Mouse (Mus musculus) limb, embryonic 11.5 days (tissue): Measurements from ENCODE around the gene Preb. TPM values are rescaled to one million over a fixed set of nuclear protein-coding genes. Genes with fewer than 3 reads are reported as not detected.

Source experiments
- ATAC-seq: fragments of 200-750 bp; cut with Nextera tagmentation; 2 replicates; pipeline ENCODE4 v1.8.0; 2017; ENCODE audit warnings: low read depth; ENCODE audit not compliant: insufficient number of reproducible peaks, low FRiP score, low TSS enrichment
- DNase-seq: peaks from one replicate; pipeline ENCODE4 v3.0.0-alpha.2; 2015; ENCODE audit warnings: low spot score
- H3K27ac ChIP-seq: fragments of 300-500 bp; sonication (generic); replicated peaks from 2 replicates; pipeline ENCODE4 v1.5.1; 2014; ENCODE audit warnings: low read depth, mild to moderate bottlenecking, low read length
- H3K27me3 ChIP-seq: fragments of 300-500 bp; sonication (generic); 2 replicates; pipeline ENCODE4 v1.6.1; 2014; ENCODE audit warnings: mild to moderate bottlenecking, low read length, mixed read lengths; ENCODE audit not compliant: control insufficient read depth, insufficient read depth
- H3K36me3 ChIP-seq: fragments of 300-500 bp; sonication (generic); 2 replicates; pipeline ENCODE4 v1.6.1; 2014; ENCODE audit warnings: mild to moderate bottlenecking, low read length, moderate library complexity, mixed read lengths; ENCODE audit not compliant: control insufficient read depth, insufficient read depth
- H3K4me1 ChIP-seq: fragments of 300-500 bp; sonication (generic); 2 replicates; pipeline ENCODE4 v1.6.1; 2014; ENCODE audit warnings: low read length, mixed read lengths; ENCODE audit not compliant: control insufficient read depth, insufficient read depth
- H3K4me2 ChIP-seq: fragments of 300-500 bp; sonication (generic); 2 replicates; pipeline ENCODE4 v1.6.1; 2014; ENCODE audit warnings: low read depth, mild to moderate bottlenecking, moderate library complexity; ENCODE audit not compliant: severe bottlenecking
- H3K4me3 ChIP-seq: fragments of 300-500 bp; sonication (generic); 2 replicates; pipeline ENCODE4 v1.5.1; 2014; ENCODE audit warnings: low read depth, low read length
- H3K9ac ChIP-seq: fragments of 300-500 bp; sonication (generic); 2 replicates; pipeline ENCODE4 v1.6.1; 2014; ENCODE audit warnings: mild to moderate bottlenecking, low read length
- H3K9me3 ChIP-seq: fragments of 300-500 bp; sonication (generic); 2 replicates; pipeline ENCODE4 v1.6.1; 2016; ENCODE audit warnings: low read length; ENCODE audit not compliant: control insufficient read depth
- WGBS: fragments of 180-500 bp; shearing (Covaris S2); extraction: QIAGEN DNeasy Blood & Tissue Kit; methylation state at CpG from one replicate; pipeline ENCODE4 v1.1.7; 2014; 5-methylcytosine and 5-hydroxymethylcytosine counted together
- polyA plus RNA-seq: library from polyadenylated mRNA; unstranded; fragments of >200 nt; fragmentation: Nextera tagmentation; extraction: Ambion mirVana; gene quantifications from 2 replicates; pipeline ENCODE4 v1.2.1, GENCODE M21; 2014

The Preb gene
- polyA plus RNA-seq, 1 experiment from 2014 or later: 96.5 TPM

GRCm38 (mm10) chr5:30951706-30952105 lies 8.5 kb downstream of the Preb start:
- no peak overlapping the region for H3K9ac ChIP-seq

GRCm38 (mm10) chr5:30950922-30951321 lies 9.2 kb downstream of the Preb start:
- peaks cover 15% of the 10 kb centered on the region; the same call in 1 of the 2 replicates for H3K36me3 ChIP-seq
- H3K9me3 ChIP-seq: no peaks in the 10 kb centered on the region
- H3K9ac ChIP-seq: no peak overlapping the region
- H3K4me1 ChIP-seq: no peaks in the 10 kb centered on the region
- no peak overlapping the region for H3K27ac ChIP-seq
- no peaks in the 10 kb centered on the region for H3K27me3 ChIP-seq
- no peak for ATAC-seq
- no peak overlapping the region for H3K4me2 ChIP-seq
- DNase-seq: no peak
- 89% methylated on average over 2 of the region's 2 CpGs for WGBS
- H3K4me3 ChIP-seq: no peak overlapping the region

More at GRCm38 (mm10) chr5:30951706-30952105, 8.5 kb downstream of the Preb start:
- H3K4me3 ChIP-seq: no peak overlapping the region
- DNase-seq (no peak), ATAC-seq (no peak)
- H3K27ac ChIP-seq: no peak overlapping the region
- no peaks in the 10 kb centered on the region for H3K27me3 ChIP-seq
- H3K9me3 ChIP-seq: no peaks in the 10 kb centered on the region
- peaks cover 15% of the 10 kb centered on the region; the same call in 1 of the 2 replicates for H3K36me3 ChIP-seq
- 91% methylated on average over 6 of the region's 6 CpGs for WGBS
- no peak overlapping the region for H3K4me2 ChIP-seq
- H3K4me1 ChIP-seq: no peaks in the 10 kb centered on the region

- 69% methylated on average over 4 of the region's 4 CpGs for WGBS
- no peak overlapping the region; the same call in 1 of the 2 replicates for H3K9ac ChIP-seq
- DNase-seq: no peak
- H3K36me3 ChIP-seq: peaks cover 13% of the 10 kb centered on the region; the same call in 1 of the 2 replicates
- peak overlapping the region; percentile 85 for H3K4me2 ChIP-seq
- no peaks in the 10 kb centered on the region for H3K9me3 ChIP-seq
- peak overlapping the region; percentile 46 for H3K4me3 ChIP-seq
- no peaks in the 10 kb centered on the region for H3K4me1 ChIP-seq
- no peaks in the 10 kb centered on the region for H3K27me3 ChIP-seq
- no peak for ATAC-seq
- no peak overlapping the region for H3K27ac ChIP-seq
Observed at GRCm38 (mm10) chr5:30950451-30950850, 9.7 kb downstream of the Preb start.

- peak overlapping the region; percentile 58 for H3K9ac ChIP-seq
- WGBS: under 1% methylated on average over 31 of the region's 31 CpGs
- ATAC-seq: peak; percentile 90
Observed at GRCm38 (mm10) chr5:30949654-30950326, 10.4 kb downstream of the Preb start.

GRCm38 (mm10) chr5:30948620-30949019 lies 11.5 kb downstream of the Preb start:
- Histone ChIP-seq H3K27me3 (no peaks in the 10 kb centered on the region), H3K4me2 (no peak overlapping the region), H3K9me3 (no peaks in the 10 kb centered on the region), H3K27ac (no peak overlapping the region), H3K4me1 (0 out of 2 replicates have a peak, but pooled peaks cover 2% of the 10 kb centered on the region), H3K4me3 (no peak overlapping the region), H3K9ac (no peak overlapping the region), H3K36me3 (no peaks in the 10 kb centered on the region; the same call in 1 of the 2 replicates)
- no peak for ATAC-seq
- no peak for DNase-seq
- 75% methylated on average over 5 of the region's 5 CpGs for WGBS

More at GRCm38 (mm10) chr5:30949654-30950326, 10.4 kb downstream of the Preb start:
- Histone ChIP-seq H3K9me3 (no peaks in the 10 kb centered on the region), H3K27ac (peak overlapping the region; percentile 38; the same call in 1 of the 2 replicates), H3K4me3 (peak overlapping the region; percentile 46), H3K36me3 (peaks cover 8% of the 10 kb centered on the region; the same call in 1 of the 2 replicates), H3K4me1 (0 out of 2 replicates have a peak, but pooled peaks cover 2% of the 10 kb centered on the region), H3K4me2 (peak overlapping the region; percentile 85), H3K27me3 (no peaks in the 10 kb centered on the region)
- DNase-seq: peak; percentile 96

- peak within 1 kb of the TSS; percentile 35 for H3K4me3 ChIP-seq
- peak within 1 kb of the TSS; percentile 75 for H3K4me2 ChIP-seq
- 0 out of 2 replicates have a peak, but pooled peaks have one; percentile 22 for ATAC-seq
- 5% methylated on average over 44 of the region's 44 CpGs for WGBS
- H3K27ac ChIP-seq: no peak within 1 kb of the TSS
- H3K9ac ChIP-seq: peak within 1 kb of the TSS; percentile 53
- 0 out of 2 replicates have a peak, but pooled peaks cover 2% of the 10 kb centered on the region for H3K4me1 ChIP-seq
- peak; percentile 68 for DNase-seq
- H3K9me3 ChIP-seq: no peaks in the 10 kb centered on the region
- no peaks in the 10 kb centered on the region for H3K27me3 ChIP-seq
- no peaks in the 10 kb centered on the region for H3K36me3 ChIP-seq
Observed at GRCm38 (mm10) chr5:30944956-30945781, 15.0 kb downstream of the Preb start, which contains the start of gene Cgref1. TSS of gene Cgref1 (minus strand) at chr5:30945591.

- DNase-seq (no peak), ATAC-seq (no peak)
- no peaks in the 10 kb centered on the region for H3K9me3 ChIP-seq
- H3K27me3 ChIP-seq: no peaks in the 10 kb centered on the region
- H3K27ac ChIP-seq: no peak overlapping the region
- 0 out of 2 replicates have a peak, but pooled peaks cover 2% of the 10 kb centered on the region for H3K4me1 ChIP-seq
- H3K4me2 ChIP-seq: no peak overlapping the region
- 85% methylated on average over 6 of the region's 6 CpGs for WGBS
- H3K9ac ChIP-seq: no peak overlapping the region
- no peak overlapping the region for H3K4me3 ChIP-seq
- no peaks in the 10 kb centered on the region for H3K36me3 ChIP-seq
Observed at GRCm38 (mm10) chr5:30944344-30944743, 15.8 kb downstream of the Preb start.

GRCm38 (mm10) chr5:30943004-30943403 lies 17.2 kb downstream of the Preb start:
- H3K9me3 ChIP-seq: no peaks in the 10 kb centered on the region
- WGBS: 92% methylated on average over 2 of the region's 2 CpGs
- no peak overlapping the region for H3K9ac ChIP-seq
- H3K4me3 ChIP-seq: no peak overlapping the region
- ATAC-seq (no peak), DNase-seq (no peak)
- H3K4me2 ChIP-seq: no peak overlapping the region
- no peaks in the 10 kb centered on the region for H3K36me3 ChIP-seq
- no peaks in the 10 kb centered on the region for H3K27me3 ChIP-seq
- 0 out of 2 replicates have a peak, but pooled peaks cover 2% of the 10 kb centered on the region for H3K4me1 ChIP-seq
- no peak overlapping the region for H3K27ac ChIP-seq
